Mouse (Mus musculus) gastrocnemius, postnatal 4 days (tissue): ENCODE data around the gene Tpsg1. TPM values are rescaled to one million over a fixed set of nuclear protein-coding genes. Genes with fewer than 3 reads are reported as not detected.
A peak's percentile ranks its signal among the peaks of the same experiment; 100 is the strongest.

Source experiments
- DNase-seq, 2 experiments: peaks; one replicate each; pipeline ENCODE4 v3.0.0; 2021 to 2022; ENCODE audit warnings: low spot score in 2 of 2, mixed read lengths in 2 of 2
- long read RNA-seq, 2 experiments: library from polyadenylated mRNA; stranded (forward); transcript quantifications; one replicate each; pipeline ENCODE4 v2.0.0; 2021
- total RNA-seq, 2 experiments: library from RNA; stranded (reverse); gene quantifications; 2 replicates each; pipeline ENCODE4 v1.2.3; 2021

The Tpsg1 gene
- total RNA-seq: under 1 TPM; 0.54 to 0.60 TPM
- long read RNA-seq, experiment 1, partial matches to known transcripts: 0 of 1 reads
- long read RNA-seq, experiment 1, other reads (novel, unspliced or antisense): 0 of 1 reads
- long read RNA-seq, experiment 2: 0 reads

GRCm38 (mm10) chr17:25368973-25369372, at the start of gene Tpsg1:
Gene Tpsg1, plus strand, starts transcription at chr17:25369273.
- no peak for DNase-seq

DNA sequence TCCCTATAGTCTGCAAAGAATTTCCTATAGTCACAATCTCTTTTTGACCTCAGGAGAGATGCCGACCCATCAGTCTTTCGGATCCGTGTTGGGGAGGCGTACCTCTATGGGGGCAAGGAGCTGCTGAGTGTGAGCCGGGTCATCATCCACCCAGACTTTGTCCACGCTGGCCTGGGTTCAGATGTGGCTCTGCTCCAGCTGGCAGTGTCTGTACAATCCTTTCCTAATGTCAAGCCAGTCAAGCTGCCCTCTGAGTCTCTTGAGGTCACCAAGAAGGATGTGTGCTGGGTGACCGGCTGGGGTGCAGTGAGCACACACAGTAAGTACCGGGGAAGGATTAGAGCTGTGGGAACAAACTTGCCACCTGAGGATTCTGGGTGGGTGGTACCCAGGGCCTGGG, 48.3 kb upstream of the Tpsg1 start:
- DNase-seq: no peak

DNA sequence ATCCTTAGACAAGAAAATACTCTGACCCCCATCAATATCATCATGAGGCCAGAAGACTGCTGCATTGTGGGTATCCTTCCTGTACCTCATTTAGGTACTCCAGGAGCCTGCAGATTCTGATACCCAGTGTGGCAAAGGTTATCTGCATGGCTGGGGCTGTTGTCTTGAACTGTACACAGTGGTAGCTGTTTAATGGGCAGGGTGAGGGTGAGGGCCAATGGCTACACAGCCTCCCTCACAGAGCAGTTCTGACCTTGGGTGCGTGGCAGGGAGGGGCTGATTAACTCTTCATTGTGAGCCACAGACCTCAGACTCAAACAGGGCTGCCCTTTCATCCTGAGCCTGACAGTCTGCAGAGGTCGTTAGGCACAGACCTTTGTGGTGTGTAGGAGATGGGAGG, 46.1 kb upstream of the Tpsg1 start:
- DNase-seq: no peak

DNA sequence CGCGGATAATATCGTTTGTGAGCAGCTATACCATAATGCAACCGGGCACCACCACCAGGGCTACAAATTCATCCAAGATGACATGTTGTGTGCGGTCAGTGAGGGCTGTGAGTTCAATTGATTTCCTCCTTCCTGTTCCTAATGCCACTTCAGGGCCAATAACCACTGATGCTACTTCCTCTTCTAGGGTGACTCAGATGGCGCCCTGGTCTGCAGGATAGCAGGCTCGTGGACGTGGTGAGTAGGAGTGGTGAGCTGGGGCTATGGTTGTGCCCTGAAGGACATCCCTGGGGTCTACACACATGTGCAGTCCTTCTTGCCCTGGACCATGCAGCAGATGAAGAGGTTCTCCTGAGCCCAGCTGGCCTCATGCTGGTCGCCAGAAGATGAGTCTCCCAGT, 36.8 kb upstream of the Tpsg1 start:
- no peak for DNase-seq

- DNase-seq: peak in 1 of 2 experiments; percentile 45
These were observed 35.1 kb upstream of the Tpsg1 start for GRCm38 (mm10) chr17:25333943-25334342.

- no peak for DNase-seq
These were observed 30.9 kb upstream of the Tpsg1 start for GRCm38 (mm10) chr17:25338218-25338617.

DNA sequence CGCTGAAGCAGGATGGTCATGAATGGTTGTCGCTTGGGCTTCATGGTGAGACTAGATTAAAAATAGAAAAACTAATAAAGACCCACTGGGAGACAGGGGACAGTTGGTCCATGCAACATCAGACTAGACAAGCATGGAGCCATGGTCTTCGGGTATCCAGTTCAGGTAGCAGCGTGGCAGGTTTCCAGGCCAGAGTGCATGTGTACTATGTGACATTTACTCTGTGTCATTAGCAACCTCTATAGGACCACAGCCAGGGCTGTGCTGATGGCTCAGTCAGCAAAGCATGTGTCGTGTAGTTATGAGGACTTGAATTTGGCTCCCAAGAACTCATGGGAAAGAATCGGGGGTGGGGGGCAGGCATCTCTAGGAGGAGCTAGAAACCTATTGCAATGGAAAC, 29.1 kb upstream of the Tpsg1 start:
- DNase-seq: no peak

- no peak for DNase-seq
These were observed 27.6 kb upstream of the Tpsg1 start for GRCm38 (mm10) chr17:25341490-25341889.

GRCm38 (mm10) chr17:25345462-25345861, 23.6 kb upstream of the Tpsg1 start, which contains the start of gene Tpsab1:
Gene Tpsab1, minus strand, starts transcription at chr17:25345562.
- DNase-seq: no peak

DNA sequence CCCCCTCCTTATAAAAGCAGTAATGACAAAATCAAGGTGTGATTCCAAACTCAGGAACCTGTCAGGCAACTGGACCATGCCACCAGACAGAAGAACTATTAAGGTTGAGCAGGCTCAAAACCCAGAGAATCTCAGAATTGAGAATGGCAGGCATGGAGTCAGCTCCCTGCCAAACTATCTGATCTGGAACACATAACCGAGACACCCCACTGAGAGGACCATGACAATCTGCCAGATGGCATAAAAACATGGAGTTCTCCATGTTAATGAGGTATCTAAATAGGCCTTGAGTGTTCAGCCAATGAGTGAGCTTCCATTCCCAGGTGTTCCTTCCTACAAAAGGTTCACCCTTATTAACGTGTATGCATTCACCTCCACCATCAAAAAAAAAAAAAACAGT, 7.8 kb upstream of the Tpsg1 start:
- no peak for DNase-seq

GRCm38 (mm10) chr17:25363726-25364125, 5.3 kb upstream of the Tpsg1 start:
- DNase-seq: no peak

GRCm38 (mm10) chr17:25366005-25366404, 3.1 kb upstream of the Tpsg1 start, which contains the start of gene Tpsb2:
Gene Tpsb2, plus strand, starts transcription at chr17:25366305.
- DNase-seq: no peak

DNA sequence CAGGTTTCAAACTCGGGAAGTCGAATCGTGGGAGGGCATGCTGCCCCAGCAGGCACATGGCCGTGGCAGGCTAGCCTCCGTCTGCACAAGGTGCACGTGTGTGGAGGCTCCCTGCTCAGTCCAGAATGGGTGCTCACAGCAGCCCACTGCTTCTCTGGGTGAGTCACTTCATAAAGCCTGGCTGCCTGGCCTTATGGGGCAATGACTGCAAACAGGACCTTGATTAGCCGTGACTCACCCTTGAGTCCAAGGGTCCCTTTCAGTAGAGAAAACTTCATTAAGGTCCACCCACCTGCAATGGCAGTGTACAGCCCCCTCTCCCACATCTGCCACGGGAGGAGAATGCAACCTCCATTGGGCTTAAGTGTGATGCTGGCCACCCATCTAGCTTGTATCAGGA, 3.4 kb downstream of the Tpsg1 start:
- DNase-seq: no peak

GRCm38 (mm10) chr17:25374011-25374410, 4.9 kb downstream of the Tpsg1 start:
- peak in 1 of 2 experiments; percentile 17 for DNase-seq

- DNase-seq: no peak
These were observed 25.5 kb downstream of the Tpsg1 start for GRCm38 (mm10) chr17:25394526-25394925.

DNA sequence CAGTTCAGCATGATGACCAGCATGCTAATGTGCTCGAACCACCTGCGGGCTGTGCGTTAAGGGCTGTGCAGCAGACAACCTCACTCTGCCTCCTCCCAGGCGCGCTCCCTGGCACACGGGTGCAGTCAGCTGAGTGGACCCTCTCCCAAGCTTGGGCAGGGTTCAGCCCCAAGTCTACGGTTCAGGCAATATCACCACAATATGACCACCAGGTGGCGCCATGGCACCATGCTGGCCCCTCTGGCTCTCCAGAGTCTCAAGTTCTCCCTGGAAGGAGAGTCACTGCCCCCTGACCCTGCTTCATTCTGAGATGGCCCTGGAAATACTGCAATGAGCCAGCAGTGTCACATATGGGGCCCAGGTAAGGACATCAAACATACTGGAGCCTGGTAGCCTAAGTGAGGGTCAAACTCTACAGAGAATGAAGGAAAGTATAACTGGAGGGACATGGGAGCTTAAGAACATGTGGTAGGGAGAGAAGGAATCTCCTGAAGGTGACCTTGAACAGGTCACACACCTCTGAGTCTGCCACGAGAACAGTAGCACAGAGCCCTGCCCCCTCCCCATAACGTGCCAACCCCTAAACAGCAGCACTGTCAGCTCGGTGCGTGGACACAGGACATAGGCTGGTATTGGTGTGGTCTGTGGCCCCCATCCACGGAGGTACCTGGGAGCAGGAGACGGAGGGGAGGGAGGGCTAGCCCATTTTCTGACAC, 28.9 kb downstream of the Tpsg1 start:
- peak; percentile 72 to 77 for DNase-seq

- DNase-seq: no peak
These were observed 29.4 kb downstream of the Tpsg1 start for GRCm38 (mm10) chr17:25398520-25398838.

GRCm38 (mm10) chr17:25400443-25400842, 31.4 kb downstream of the Tpsg1 start:
- DNase-seq: peak in 1 of 2 experiments; percentile 56

- DNase-seq: no peak
These were observed 32.4 kb downstream of the Tpsg1 start for GRCm38 (mm10) chr17:25401491-25401890.

GRCm38 (mm10) chr17:25402224-25402623, 33.2 kb downstream of the Tpsg1 start:
- DNase-seq: no peak

DNA sequence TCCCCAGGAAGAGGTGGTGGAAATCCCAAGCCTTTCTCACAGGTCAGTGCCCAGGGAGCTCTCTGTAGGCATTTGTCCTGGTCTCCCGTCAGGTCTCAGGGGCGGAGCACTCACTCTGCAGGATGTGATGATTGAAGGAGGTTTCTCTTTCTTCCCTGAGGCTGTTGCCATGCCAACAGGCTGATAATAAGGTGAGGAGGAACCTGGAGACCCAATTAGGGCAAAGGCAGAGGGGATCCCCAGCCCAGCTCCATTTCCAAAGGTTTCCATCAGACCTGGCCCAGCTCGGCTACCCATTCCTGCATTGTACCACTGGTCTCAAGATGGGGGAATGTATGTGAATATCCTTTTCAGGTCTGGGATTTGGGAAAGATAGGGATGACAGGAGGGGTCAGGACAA, 35.1 kb downstream of the Tpsg1 start:
- DNase-seq: no peak

DNA sequence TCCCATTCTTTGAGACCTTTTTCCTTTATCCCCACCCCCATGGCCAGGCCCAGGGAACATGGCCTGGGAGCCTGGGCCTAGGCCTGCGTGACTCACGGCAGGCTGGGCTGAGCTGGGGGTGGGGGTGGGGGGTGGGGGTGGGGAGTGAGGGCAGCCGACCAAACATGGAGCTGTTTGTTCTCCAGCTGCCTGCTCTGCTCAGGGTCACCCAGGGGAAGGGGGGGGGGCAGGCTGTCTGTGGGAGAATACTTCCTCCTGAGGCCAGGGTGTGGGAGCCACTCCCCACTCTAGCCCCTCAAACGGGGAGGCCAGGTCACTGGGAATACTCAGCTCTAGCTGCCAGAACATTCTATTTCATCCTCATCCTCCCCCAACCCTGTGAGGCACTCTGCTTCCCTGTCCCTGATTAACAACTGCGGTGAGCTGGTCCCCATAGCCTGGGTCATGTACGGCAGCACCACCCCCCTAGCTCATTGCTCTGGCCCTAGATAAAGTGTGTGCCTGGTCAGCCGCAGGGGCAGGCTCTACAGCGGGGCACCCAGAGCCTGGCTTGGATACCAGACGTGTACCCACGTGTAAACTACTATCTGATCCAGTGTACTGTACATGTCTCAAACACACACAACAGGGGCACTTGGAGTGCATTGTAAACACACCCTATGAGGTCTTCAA, 36.3 kb downstream of the Tpsg1 start:
- DNase-seq: no peak

GRCm38 (mm10) chr17:25406011-25406441, 37.0 kb downstream of the Tpsg1 start:
- DNase-seq: no peak
